Mouse (Mus musculus): ENCODE results near the gene Fam19a1. TPM values are rescaled to one million over a fixed set of nuclear protein-coding genes. Genes with fewer than 3 reads are reported as not detected.

The Fam19a1 gene
- total RNA-seq, 2 experiments from 2014 or later: 50.3 to 65.2 TPM

- DNase-seq (ENCODE audit: low spot score in 2 of 2): no peak
These were observed 536.3 kb downstream of the Fam19a1 start for GRCm38 (mm10) chr6:96649267-96649666.

- DNase-seq (ENCODE audit: low spot score in 2 of 2): no peak
These were observed 553.4 kb downstream of the Fam19a1 start for GRCm38 (mm10) chr6:96666311-96666710.

GRCm38 (mm10) chr6:96677813-96678212 is 564.9 kb downstream of the Fam19a1 start:
- no peak for DNase-seq (ENCODE audit: low spot score in 2 of 2)

Other genes with a start within 250 kb of the Fam19a1 start
- not detected for gene 1700123L14Rik, start 53.1 kb downstream of the Fam19a1 start, total RNA-seq (2021)